Mouse (Mus musculus) midbrain, postnatal 0 days (tissue): ENCODE data around the gene Gpr18. TPM values are rescaled to one million over a fixed set of nuclear protein-coding genes. Genes with fewer than 3 reads are reported as not detected.

ENCODE experiments used
- ATAC-seq: fragments of 200-750 bp; cut with Nextera tagmentation; 2 replicates; pipeline ENCODE4 v1.8.0; 2017; ENCODE audit warnings: moderate number of reproducible peaks, mild to moderate bottlenecking, moderate TSS enrichment, moderate library complexity; ENCODE audit not compliant: low FRiP score
- DNase-seq: peaks from one replicate; pipeline ENCODE4 v3.0.0-alpha.2; 2015; ENCODE audit warnings: low spot score
- H3K27ac ChIP-seq: fragments of 300-500 bp; sonication (generic); 2 replicates; pipeline ENCODE4 v1.5.1; 2014; ENCODE audit warnings: low read depth, mild to moderate bottlenecking, low read length, mixed read lengths
- H3K27me3 ChIP-seq: fragments of 300-500 bp; sonication (generic); 2 replicates; pipeline ENCODE4 v1.6.1; 2014; ENCODE audit warnings: low read length, control low read depth, mixed read lengths; ENCODE audit not compliant: insufficient read depth
- H3K36me3 ChIP-seq: fragments of 300-500 bp; sonication (generic); 2 replicates; pipeline ENCODE4 v1.6.1; 2014; ENCODE audit warnings: low read length, control low read depth, mixed read lengths; ENCODE audit not compliant: insufficient read depth
- H3K4me1 ChIP-seq: fragments of 300-500 bp; sonication (generic); 2 replicates; pipeline ENCODE4 v1.6.1; 2014; ENCODE audit warnings: mild to moderate bottlenecking, control low read depth, antibody characterized with exemption, low read length, mixed read lengths; ENCODE audit not compliant: insufficient read depth
- H3K4me2 ChIP-seq: fragments of 300-500 bp; sonication (generic); 2 replicates; pipeline ENCODE4 v1.6.1; 2014; ENCODE audit warnings: low read depth, mild to moderate bottlenecking, low read length, mixed read lengths; ENCODE audit not compliant: poor library complexity, severe bottlenecking
- H3K4me3 ChIP-seq: fragments of 300-500 bp; sonication (generic); 2 replicates; pipeline ENCODE4 v1.5.1; 2014; ENCODE audit warnings: low read depth, mild to moderate bottlenecking, low read length, moderate library complexity
- H3K9ac ChIP-seq: fragments of 300-500 bp; sonication (generic); replicated peaks from 2 replicates; pipeline ENCODE4 v1.6.1; 2014; ENCODE audit warnings: mild to moderate bottlenecking, low read length, moderate library complexity, mixed read lengths; ENCODE audit not compliant: poor library complexity, severe bottlenecking
- H3K9me3 ChIP-seq: fragments of 300-500 bp; sonication (generic); 2 replicates; pipeline ENCODE4 v1.6.1; 2016; ENCODE audit warnings: low read length, control low read depth
- CTCF ChIP-seq: IDR thresholded peaks from 2 replicates; pipeline ENCODE4 v1.5.1; 2016; ENCODE audit warnings: antibody characterized with exemption, mild to moderate bottlenecking
- WGBS: fragments of 180-500 bp; shearing (Covaris S2); extraction: QIAGEN DNeasy Blood & Tissue Kit; methylation state at CpG from one replicate; pipeline ENCODE4 v1.1.7; 2014; 5-methylcytosine and 5-hydroxymethylcytosine counted together
- polyA plus RNA-seq: library from polyadenylated mRNA; unstranded; fragments of >200 nt; fragmentation: Nextera tagmentation; extraction: Ambion mirVana; gene quantifications from 2 replicates; pipeline ENCODE4 v1.2.1, GENCODE M21; 2015
- total RNA-seq: library from RNA; depleted of rRNA; stranded (reverse); fragments of >200 nt; gene quantifications from 2 replicates; pipeline ENCODE4 v1.2.3, GENCODE M21; 2014

Gpr18 gene
- total and polyA plus RNA-seq, 2 experiments from 2014 or later: 0.10 TPM; not detected in 1

DNA sequence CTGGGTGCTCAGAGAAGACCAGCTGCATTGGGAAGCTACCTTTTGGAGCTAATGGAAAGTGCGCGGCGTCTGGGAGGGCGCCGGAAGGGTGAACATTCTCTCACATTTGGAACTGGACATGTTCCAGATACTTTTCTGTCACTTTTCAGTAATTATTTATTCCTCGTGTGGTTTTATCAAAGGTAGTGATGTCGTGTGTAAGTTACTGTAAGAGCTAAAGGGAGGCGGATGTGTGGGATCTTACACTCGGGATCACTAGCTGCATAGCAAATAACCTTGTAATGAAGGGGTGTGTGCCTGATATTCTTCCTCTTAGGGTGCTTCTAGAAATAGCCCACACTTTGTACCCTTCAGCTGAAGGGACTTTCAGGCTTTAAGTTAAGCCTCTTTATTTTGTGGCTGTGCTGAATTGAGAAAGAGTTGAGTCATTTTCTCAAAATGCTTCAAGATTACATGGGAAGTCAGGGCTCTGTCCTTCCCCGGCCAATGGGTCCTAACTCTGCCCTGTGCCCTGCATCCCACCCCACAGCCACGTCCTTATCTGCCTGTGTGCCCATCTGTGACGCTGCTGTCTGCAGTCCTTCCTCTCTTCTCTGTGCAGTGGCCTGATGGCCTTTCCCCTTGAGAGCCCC is 46.0 kb upstream of the Gpr18 start:
- 82% methylated on average over 12 of the region's 12 CpGs for WGBS
- no peak overlapping the region for H3K27ac ChIP-seq

DNA sequence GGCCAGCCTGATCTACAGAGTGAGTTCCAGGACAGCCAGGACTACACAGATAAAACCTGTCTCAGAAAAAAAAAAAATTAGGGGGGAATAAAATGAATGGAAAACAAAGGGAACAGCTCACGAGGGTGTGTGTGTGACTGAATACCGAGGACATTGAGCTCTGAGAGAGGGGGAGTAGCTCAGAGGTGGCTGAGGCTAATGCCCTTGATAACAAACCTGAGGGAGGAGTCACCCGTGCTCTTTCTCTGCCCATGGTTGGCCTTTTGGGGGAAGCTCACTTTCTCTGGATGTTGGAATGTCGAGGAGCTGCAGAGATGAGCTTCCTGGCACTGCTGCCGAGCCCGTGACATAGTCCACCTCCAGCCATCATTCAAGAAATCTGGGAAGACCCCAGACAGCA is 45.4 kb upstream of the Gpr18 start:
- H3K9me3 ChIP-seq: no peaks in the 10 kb centered on the region
- TF ChIP-seq CTCF: no peak

More for the DNA sequence above, 46.0 kb upstream of the Gpr18 start:
- Histone ChIP-seq H3K9ac (no peak overlapping the region), H3K36me3 (no peaks in the 10 kb centered on the region), H3K4me2 (no peak overlapping the region), H3K27me3 (no peaks in the 10 kb centered on the region), H3K4me3 (no peak overlapping the region), H3K4me1 (no peaks in the 10 kb centered on the region), H3K9me3 (no peaks in the 10 kb centered on the region)
- TF ChIP-seq CTCF: no peak
- ATAC-seq (no peak), DNase-seq (no peak)

DNA sequence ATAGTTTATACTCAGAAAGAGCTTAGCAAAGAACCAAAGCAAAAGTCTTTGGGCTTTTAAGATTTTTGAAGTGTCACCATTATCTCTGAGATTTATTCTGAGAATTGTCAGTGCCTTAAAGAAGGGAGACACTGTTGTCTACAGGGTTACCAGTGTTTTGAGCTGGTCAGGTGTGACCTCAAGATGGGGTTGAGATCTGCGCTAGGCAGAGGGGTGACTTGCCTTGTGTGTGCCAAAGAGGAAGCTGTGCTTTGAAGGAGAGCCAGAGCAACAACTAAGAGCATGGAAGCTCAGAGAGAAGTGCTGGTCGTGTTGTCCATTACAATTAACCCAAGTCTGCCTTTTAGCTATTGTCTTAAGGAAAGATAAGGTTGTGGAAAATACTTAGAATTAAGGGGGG is 45.0 kb upstream of the Gpr18 start:
- TF ChIP-seq CTCF: no peak
- Histone ChIP-seq H3K4me3 (no peak overlapping the region), H3K27me3 (no peaks in the 10 kb centered on the region), H3K36me3 (no peaks in the 10 kb centered on the region), H3K4me1 (no peaks in the 10 kb centered on the region), H3K4me2 (no peak overlapping the region), H3K9me3 (no peaks in the 10 kb centered on the region), H3K9ac (no peak overlapping the region), H3K27ac (no peak overlapping the region)
- no peak for DNase-seq
- ATAC-seq: no peak
- 89% methylated on average over 2 of the region's 2 CpGs for WGBS

More for the DNA sequence above, 45.4 kb upstream of the Gpr18 start:
- Histone ChIP-seq H3K27me3 (no peaks in the 10 kb centered on the region), H3K4me2 (no peak overlapping the region), H3K9ac (no peak overlapping the region), H3K27ac (no peak overlapping the region), H3K4me3 (no peak overlapping the region), H3K36me3 (no peaks in the 10 kb centered on the region), H3K4me1 (no peaks in the 10 kb centered on the region)
- DNase-seq (no peak), ATAC-seq (no peak)
- WGBS: 81% methylated on average over 6 of the region's 6 CpGs

DNA sequence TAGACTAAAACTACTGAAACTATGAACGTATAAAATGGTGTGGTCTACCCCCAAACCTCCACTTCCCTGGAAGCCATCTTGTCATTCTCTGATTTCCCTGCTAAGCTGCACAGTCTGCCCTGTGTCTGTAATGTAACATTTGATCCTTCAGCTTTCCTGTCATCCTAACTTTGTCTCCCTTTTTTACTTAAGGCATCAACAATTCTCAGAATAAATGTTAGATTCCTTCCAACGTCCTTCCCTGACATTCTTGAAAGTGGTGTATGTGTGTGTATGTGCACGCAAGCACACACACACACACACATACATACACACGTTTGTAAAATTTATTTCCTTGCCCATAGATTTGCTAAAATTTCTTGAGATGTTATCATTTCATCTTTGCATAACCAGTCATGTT is 44.5 kb upstream of the Gpr18 start:
- Histone ChIP-seq H3K4me2 (no peak overlapping the region), H3K27ac (no peak overlapping the region), H3K9me3 (no peaks in the 10 kb centered on the region), H3K36me3 (no peaks in the 10 kb centered on the region), H3K9ac (no peak overlapping the region), H3K27me3 (no peaks in the 10 kb centered on the region), H3K4me1 (no peaks in the 10 kb centered on the region), H3K4me3 (no peak overlapping the region)
- ATAC-seq (no peak), DNase-seq (no peak)
- WGBS: 86% methylated on average over 4 of the region's 4 CpGs
- TF ChIP-seq CTCF: no peak

DNA sequence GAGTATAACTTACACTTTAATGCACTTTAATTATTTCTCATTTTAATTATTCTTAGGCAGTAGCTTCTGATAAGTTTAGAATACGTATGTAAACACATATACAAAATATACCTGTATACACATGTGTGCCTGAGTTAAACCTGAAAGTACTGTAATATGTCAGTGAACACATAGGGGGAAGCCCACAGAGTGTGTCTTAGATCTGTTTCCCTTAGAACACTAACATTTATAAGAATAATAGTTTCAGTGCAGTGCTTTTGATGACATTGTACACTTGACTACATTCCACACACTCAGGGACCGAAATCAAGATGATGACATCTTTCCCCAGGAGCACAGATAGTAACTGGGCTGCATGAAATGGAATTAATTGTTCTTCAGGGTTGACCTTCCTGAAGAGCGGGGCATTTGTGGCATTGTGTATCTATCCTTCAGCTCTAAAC is 44.0 kb upstream of the Gpr18 start:
- Histone ChIP-seq H3K36me3 (peaks cover 3% of the 10 kb centered on the region; the same call in 1 of the 2 replicates), H3K27me3 (no peaks in the 10 kb centered on the region), H3K9ac (no peak overlapping the region), H3K4me2 (no peak overlapping the region), H3K4me1 (no peaks in the 10 kb centered on the region), H3K4me3 (no peak overlapping the region), H3K27ac (no peak overlapping the region), H3K9me3 (no peaks in the 10 kb centered on the region)
- 95% methylated on average over 3 of the region's 3 CpGs for WGBS
- ATAC-seq: no peak
- no peak for TF ChIP-seq CTCF
- no peak for DNase-seq

DNA sequence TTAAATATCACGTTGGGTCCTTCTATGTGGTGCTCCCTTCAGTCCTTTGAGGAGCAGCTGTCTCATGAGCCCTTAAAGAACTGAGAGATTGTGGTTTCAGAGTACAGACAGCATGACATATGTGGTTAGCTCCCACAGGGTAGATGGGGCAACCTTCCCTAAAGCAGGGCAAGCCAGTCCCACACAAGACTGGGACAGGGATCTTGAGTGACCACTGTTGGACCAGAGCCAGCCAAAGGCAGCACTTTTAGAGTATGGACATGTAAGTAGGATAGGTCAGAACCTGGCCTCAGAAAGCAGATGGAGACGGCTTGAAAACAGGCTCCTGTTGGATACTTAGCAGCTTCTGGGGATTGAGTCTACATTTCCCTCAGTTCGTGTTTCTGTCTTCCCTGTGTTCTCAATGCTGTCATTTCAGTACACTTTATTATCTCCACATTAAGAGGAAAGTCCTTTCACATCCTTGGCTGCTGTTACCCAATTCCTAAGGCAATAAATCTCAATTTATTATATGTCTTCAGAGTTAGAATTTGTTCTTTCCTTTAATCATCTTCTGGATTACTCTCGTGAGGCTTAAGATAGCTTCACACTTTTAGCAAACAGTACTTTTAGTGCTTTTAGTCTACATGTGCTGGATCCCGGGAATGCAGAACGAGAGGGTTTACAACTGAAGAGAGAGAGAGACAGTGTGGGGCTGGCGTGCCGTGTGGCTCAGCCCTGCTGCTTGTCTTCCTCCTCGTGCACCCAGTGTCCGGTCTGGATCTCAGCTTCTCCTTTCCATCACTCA is 43.4 kb upstream of the Gpr18 start:
- Histone ChIP-seq H3K9me3 (no peaks in the 10 kb centered on the region), H3K27ac (no peak overlapping the region), H3K4me3 (no peak overlapping the region), H3K4me1 (no peaks in the 10 kb centered on the region), H3K9ac (no peak overlapping the region), H3K27me3 (no peaks in the 10 kb centered on the region), H3K36me3 (peaks cover 3% of the 10 kb centered on the region; the same call in 1 of the 2 replicates), H3K4me2 (no peak overlapping the region)
- no peak for TF ChIP-seq CTCF
- DNase-seq (no peak), ATAC-seq (no peak)
- WGBS: 85% methylated on average over 10 of the region's 10 CpGs
